Mouse (Mus musculus) liver, embryonic 11.5 days (tissue): ENCODE data around the gene R3hcc1l. TPM values are rescaled to one million over a fixed set of nuclear protein-coding genes. Genes with fewer than 3 reads are reported as not detected.

Experiments
- ATAC-seq: fragments of 200-750 bp; cut with Nextera tagmentation; replicated peaks from 2 replicates; pipeline ENCODE4 v1.8.0; 2017; ENCODE audit warnings: moderate number of reproducible peaks, mild to moderate bottlenecking, moderate TSS enrichment, moderate library complexity; ENCODE audit not compliant: low FRiP score
- DNase-seq: peaks from one replicate; pipeline ENCODE4 v3.0.0-alpha.2; 2017; ENCODE audit warnings: low spot score
- H3K27ac ChIP-seq: fragments of 300-500 bp; sonication (generic); 2 replicates; pipeline ENCODE4 v1.5.1; 2014; ENCODE audit warnings: mild to moderate bottlenecking, low read depth, low read length, control low read depth
- H3K27me3 ChIP-seq: fragments of 300-500 bp; sonication (generic); replicated peaks from 2 replicates; pipeline ENCODE4 v1.6.1; 2014; ENCODE audit warnings: low read length, mixed read lengths; ENCODE audit not compliant: control insufficient read depth, insufficient read depth
- H3K36me3 ChIP-seq: fragments of 300-500 bp; sonication (generic); 2 replicates; pipeline ENCODE4 v1.6.1; 2014; ENCODE audit warnings: mild to moderate bottlenecking, low read length, moderate library complexity, mixed read lengths; ENCODE audit not compliant: control insufficient read depth, insufficient read depth
- H3K4me1 ChIP-seq: fragments of 300-500 bp; sonication (generic); replicated peaks from 2 replicates; pipeline ENCODE4 v1.6.1; 2014; ENCODE audit warnings: low read length, mixed read lengths; ENCODE audit not compliant: control insufficient read depth, insufficient read depth
- H3K4me2 ChIP-seq: fragments of 300-500 bp; sonication (generic); 2 replicates; pipeline ENCODE4 v1.6.1; 2014; ENCODE audit warnings: mild to moderate bottlenecking, control low read depth, moderate library complexity
- H3K4me3 ChIP-seq: fragments of 300-500 bp; sonication (generic); 2 replicates; pipeline ENCODE4 v1.5.1; 2014; ENCODE audit warnings: low read depth, low read length, control low read depth
- H3K9ac ChIP-seq: fragments of 300-500 bp; sonication (generic); 2 replicates; pipeline ENCODE4 v1.6.1; 2014; ENCODE audit warnings: low read depth, low read length, control low read depth
- H3K9me3 ChIP-seq: fragments of 300-500 bp; sonication (generic); 2 replicates; pipeline ENCODE4 v1.6.1; 2016; ENCODE audit warnings: low read length, inconsistent platforms, mixed read lengths; ENCODE audit not compliant: control insufficient read depth
- WGBS: fragments of 180-500 bp; shearing (Covaris S2); extraction: QIAGEN DNeasy Blood & Tissue Kit; methylation state at CpG from one replicate; pipeline ENCODE4 v1.1.7; 2014; 5-methylcytosine and 5-hydroxymethylcytosine counted together
- polyA plus RNA-seq: library from polyadenylated mRNA; unstranded; fragments of >200 nt; fragmentation: Nextera tagmentation; extraction: Ambion mirVana; gene quantifications from 2 replicates; pipeline ENCODE4 v1.2.1, GENCODE M21; 2014

Gene R3hcc1l
- polyA plus RNA-seq, 1 experiment from 2014 or later = 20.8 TPM

- H3K36me3 ChIP-seq = peaks cover 4% of the 10 kb centered on the region; the same call in 1 of the 2 replicates
- no peaks in the 10 kb centered on the region for H3K9me3 ChIP-seq
- no peak overlapping the region for H3K4me2 ChIP-seq
- H3K27me3 ChIP-seq = no peaks in the 10 kb centered on the region
- no peak overlapping the region for H3K27ac ChIP-seq
- no peak overlapping the region for H3K9ac ChIP-seq
- H3K4me3 ChIP-seq = no peak overlapping the region
- no peak for DNase-seq
- 92% methylated on average over 4 of the region's 4 CpGs for WGBS
- no peak for ATAC-seq
- no peaks in the 10 kb centered on the region; the same call in 1 of the 2 replicates for H3K4me1 ChIP-seq
These were observed 47.9 kb downstream of the R3hcc1l start for GRCm38 (mm10) chr19:42566283-42567019.

GRCm38 (mm10) chr19:42567020-42567419 is 48.5 kb downstream of the R3hcc1l start:
- Histone ChIP-seq H3K4me3 (no peak overlapping the region), H3K27ac (no peak overlapping the region), H3K36me3 (peaks cover 4% of the 10 kb centered on the region; the same call in 1 of the 2 replicates), H3K4me2 (no peak overlapping the region), H3K27me3 (no peaks in the 10 kb centered on the region), H3K9ac (no peak overlapping the region), H3K9me3 (no peaks in the 10 kb centered on the region), H3K4me1 (no peaks in the 10 kb centered on the region; the same call in 1 of the 2 replicates)
- no peak for ATAC-seq
- no peak for DNase-seq

- Histone ChIP-seq H3K9ac (no peak overlapping the region), H3K4me1 (no peaks in the 10 kb centered on the region; the same call in 1 of the 2 replicates), H3K4me3 (no peak overlapping the region), H3K4me2 (no peak overlapping the region), H3K36me3 (peaks cover 2% of the 10 kb centered on the region; the same call in 1 of the 2 replicates), H3K27ac (no peak overlapping the region), H3K27me3 (no peaks in the 10 kb centered on the region), H3K9me3 (no peaks in the 10 kb centered on the region)
- DNase-seq = no peak
- WGBS = 73% methylated on average over 2 of the region's 2 CpGs
- ATAC-seq = no peak
These were observed 50.5 kb downstream of the R3hcc1l start for GRCm38 (mm10) chr19:42569076-42569475.

- H3K27me3 ChIP-seq = no peaks in the 10 kb centered on the region
- H3K9ac ChIP-seq = no peak overlapping the region
- DNase-seq (no peak), ATAC-seq (no peak)
- H3K9me3 ChIP-seq = no peaks in the 10 kb centered on the region
- no peaks in the 10 kb centered on the region; the same call in 1 of the 2 replicates for H3K4me1 ChIP-seq
- H3K27ac ChIP-seq = no peak overlapping the region
- H3K4me2 ChIP-seq = no peak overlapping the region
- H3K4me3 ChIP-seq = no peak overlapping the region
- WGBS = 79% methylated on average over 4 of the region's 4 CpGs
- H3K36me3 ChIP-seq = no peaks in the 10 kb centered on the region
These were observed 52.7 kb downstream of the R3hcc1l start for GRCm38 (mm10) chr19:42571291-42571690.

GRCm38 (mm10) chr19:42575317-42575716 is 56.8 kb downstream of the R3hcc1l start:
- DNase-seq (no peak), ATAC-seq (no peak)
- no peaks in the 10 kb centered on the region for H3K27me3 ChIP-seq
- no peaks in the 10 kb centered on the region for H3K9me3 ChIP-seq
- 60% methylated on average over 2 of the region's 2 CpGs for WGBS
- H3K4me2 ChIP-seq = no peak overlapping the region
- no peak overlapping the region for H3K27ac ChIP-seq
- H3K4me1 ChIP-seq = no peaks in the 10 kb centered on the region; the same call in 1 of the 2 replicates
- H3K4me3 ChIP-seq = no peak overlapping the region
- H3K36me3 ChIP-seq = no peaks in the 10 kb centered on the region
- H3K9ac ChIP-seq = no peak overlapping the region

GRCm38 (mm10) chr19:42576856-42577255 is 58.3 kb downstream of the R3hcc1l start:
- no peaks in the 10 kb centered on the region for H3K27me3 ChIP-seq
- no peak for ATAC-seq
- WGBS = 58% methylated on average over 1 of the region's 1 CpGs

GRCm38 (mm10) chr19:42578631-42579030 is 60.1 kb downstream of the R3hcc1l start:
- no peaks in the 10 kb centered on the region for H3K27me3 ChIP-seq
- no peak overlapping the region for H3K4me2 ChIP-seq
- H3K9ac ChIP-seq = no peak overlapping the region
- no peaks in the 10 kb centered on the region for H3K9me3 ChIP-seq
- H3K27ac ChIP-seq = no peak overlapping the region
- peaks cover 5% of the 10 kb centered on the region; the same call in 1 of the 2 replicates for H3K36me3 ChIP-seq
- ATAC-seq = no peak
- WGBS = 86% methylated on average over 4 of the region's 4 CpGs
- no peak for DNase-seq
- no peak overlapping the region for H3K4me3 ChIP-seq
- H3K4me1 ChIP-seq = peaks cover 11% of the 10 kb centered on the region

More at GRCm38 (mm10) chr19:42576856-42577255, 58.3 kb downstream of the R3hcc1l start:
- Histone ChIP-seq H3K4me2 (no peak overlapping the region), H3K9ac (no peak overlapping the region), H3K36me3 (no peaks in the 10 kb centered on the region), H3K27ac (no peak overlapping the region), H3K4me3 (no peak overlapping the region), H3K4me1 (peaks cover 2% of the 10 kb centered on the region; the same call in 1 of the 2 replicates), H3K9me3 (no peaks in the 10 kb centered on the region)
- DNase-seq = no peak

GRCm38 (mm10) chr19:42580701-42581100 is 62.1 kb downstream of the R3hcc1l start:
- 45% methylated on average over 4 of the region's 4 CpGs for WGBS
- H3K27me3 ChIP-seq = no peaks in the 10 kb centered on the region
- H3K4me2 ChIP-seq = no peak overlapping the region
- DNase-seq (no peak), ATAC-seq (0 out of 2 replicates have a peak, but pooled peaks have one; percentile 31)
- no peaks in the 10 kb centered on the region for H3K9me3 ChIP-seq
- no peak overlapping the region for H3K27ac ChIP-seq
- H3K9ac ChIP-seq = no peak overlapping the region
- H3K4me3 ChIP-seq = no peak overlapping the region
- H3K4me1 ChIP-seq = peaks cover 17% of the 10 kb centered on the region
- H3K36me3 ChIP-seq = peaks cover 5% of the 10 kb centered on the region; the same call in 1 of the 2 replicates
